Mouse (Mus musculus) lung, embryonic 15.5 days (tissue): ENCODE results near the gene Ppdpf. TPM values are rescaled to one million over a fixed set of nuclear protein-coding genes. Genes with fewer than 3 reads are reported as not detected.

Experiments used
- ATAC-seq: fragments of 200-750 bp; cut with Nextera tagmentation; 2 replicates; pipeline ENCODE4 v1.8.0; 2017; ENCODE audit warnings: moderate number of reproducible peaks, borderline replicate concordance; ENCODE audit not compliant: low FRiP score, low TSS enrichment; ENCODE audit errors: extremely low read depth
- H3K27ac ChIP-seq: fragments of 300-500 bp; sonication (generic); 2 replicates; pipeline ENCODE4 v1.5.1; 2015; ENCODE audit warnings: moderate library complexity, mild to moderate bottlenecking, inconsistent platforms
- H3K27me3 ChIP-seq: fragments of 300-500 bp; sonication (generic); 2 replicates; pipeline ENCODE4 v1.6.1; 2015; ENCODE audit warnings: inconsistent platforms
- H3K36me3 ChIP-seq: fragments of 300-500 bp; sonication (generic); 2 replicates; pipeline ENCODE4 v1.6.1; 2015; ENCODE audit warnings: inconsistent platforms
- H3K4me1 ChIP-seq: fragments of 300-500 bp; sonication (generic); 2 replicates; pipeline ENCODE4 v1.6.1; 2015; ENCODE audit warnings: inconsistent platforms
- H3K4me2 ChIP-seq: fragments of 300-500 bp; sonication (generic); 2 replicates; pipeline ENCODE4 v1.6.1; 2015; ENCODE audit warnings: inconsistent platforms, mild to moderate bottlenecking, moderate library complexity
- H3K4me3 ChIP-seq: fragments of 300-500 bp; sonication (generic); 2 replicates; pipeline ENCODE4 v1.5.1; 2015; ENCODE audit warnings: mild to moderate bottlenecking, inconsistent platforms
- H3K9ac ChIP-seq: fragments of 300-500 bp; sonication (generic); 2 replicates; pipeline ENCODE4 v1.6.1; 2015; ENCODE audit warnings: inconsistent platforms
- H3K9me3 ChIP-seq: fragments of 300-500 bp; sonication (generic); 2 replicates; pipeline ENCODE4 v1.6.1; 2016; ENCODE audit warnings: inconsistent platforms
- WGBS: fragments of 180-500 bp; shearing (Covaris S2); methylation state at CpG from one replicate; pipeline ENCODE4 v1.1.7; 2015; 5-methylcytosine and 5-hydroxymethylcytosine counted together
- polyA plus RNA-seq: library from polyadenylated mRNA; unstranded; fragments of >200 nt; fragmentation: Nextera tagmentation; extraction: Ambion mirVana; gene quantifications from 2 replicates; pipeline ENCODE4 v1.2.1, GENCODE M21; 2015

Gene Ppdpf
- polyA plus RNA-seq, 1 experiment from 2014 or later = 317 TPM

- Histone ChIP-seq H3K36me3 (no peaks in the 10 kb centered on the region), H3K4me1 (no peaks in the 10 kb centered on the region), H3K27ac (no peak overlapping the region), H3K4me3 (no peak overlapping the region), H3K4me2 (no peak overlapping the region), H3K27me3 (no peaks in the 10 kb centered on the region), H3K9me3 (no peaks in the 10 kb centered on the region), H3K9ac (no peak overlapping the region)
- no peak for ATAC-seq
- WGBS = 46% methylated on average over 3 of the region's 3 CpGs
Observed at GRCm38 (mm10) chr2:181201606-181202005, 14.6 kb downstream of the Ppdpf start.

GRCm38 (mm10) chr2:181202422-181202821 is 15.4 kb downstream of the Ppdpf start, which contains the start of gene Ptk6:
Ptk6 (minus strand) TSS chr2:181202789.
- no peaks in the 10 kb centered on the region for H3K27me3 ChIP-seq
- no peak for ATAC-seq
- no peaks in the 10 kb centered on the region for H3K36me3 ChIP-seq
- H3K27ac ChIP-seq = no peak within 1 kb of the TSS
- H3K9me3 ChIP-seq = no peaks in the 10 kb centered on the region
- no peaks in the 10 kb centered on the region for H3K4me1 ChIP-seq
- H3K9ac ChIP-seq = no peak within 1 kb of the TSS
- H3K4me3 ChIP-seq = no peak within 1 kb of the TSS
- 85% methylated on average over 3 of the region's 3 CpGs for WGBS
- no peak within 1 kb of the TSS for H3K4me2 ChIP-seq

GRCm38 (mm10) chr2:181202886-181203285 is 15.8 kb downstream of the Ppdpf start:
- Histone ChIP-seq H3K4me3 (no peak overlapping the region), H3K9me3 (no peaks in the 10 kb centered on the region), H3K27me3 (no peaks in the 10 kb centered on the region), H3K27ac (no peak overlapping the region), H3K4me2 (no peak overlapping the region), H3K4me1 (no peaks in the 10 kb centered on the region), H3K36me3 (no peaks in the 10 kb centered on the region), H3K9ac (no peak overlapping the region)
- 72% methylated on average over 6 of the region's 6 CpGs for WGBS
- ATAC-seq = no peak

GRCm38 (mm10) chr2:181205678-181206077 is 18.6 kb downstream of the Ppdpf start:
- H3K27ac ChIP-seq = no peak overlapping the region
- no peaks in the 10 kb centered on the region for H3K4me1 ChIP-seq
- no peaks in the 10 kb centered on the region for H3K36me3 ChIP-seq
- H3K9me3 ChIP-seq = no peaks in the 10 kb centered on the region
- no peak overlapping the region for H3K9ac ChIP-seq
- WGBS = 68% methylated on average over 5 of the region's 5 CpGs
- no peak overlapping the region for H3K4me3 ChIP-seq
- ATAC-seq = no peak
- H3K27me3 ChIP-seq = 0 out of 2 replicates have a peak, but pooled peaks cover 4% of the 10 kb centered on the region
- H3K4me2 ChIP-seq = no peak overlapping the region

- 61% methylated on average over 9 of the region's 9 CpGs for WGBS
- no peak for ATAC-seq
- Histone ChIP-seq H3K4me2 (no peak overlapping the region), H3K27ac (no peak overlapping the region), H3K4me3 (no peak overlapping the region), H3K9ac (no peak overlapping the region), H3K27me3 (peaks cover 5% of the 10 kb centered on the region; the same call in 1 of the 2 replicates), H3K36me3 (no peaks in the 10 kb centered on the region), H3K4me1 (no peaks in the 10 kb centered on the region), H3K9me3 (no peaks in the 10 kb centered on the region)
Observed at GRCm38 (mm10) chr2:181206118-181206517, 19.1 kb downstream of the Ppdpf start.

GRCm38 (mm10) chr2:181212389-181213020 is 25.5 kb downstream of the Ppdpf start:
- peaks cover 12% of the 10 kb centered on the region for H3K4me1 ChIP-seq
- peaks cover 34% of the 10 kb centered on the region for H3K27me3 ChIP-seq
- no peaks in the 10 kb centered on the region for H3K36me3 ChIP-seq
- ATAC-seq = peak; percentile 37
- peak overlapping the region; percentile 65 for H3K4me2 ChIP-seq
- H3K9ac ChIP-seq = peak overlapping the region; percentile 29; the same call in 1 of the 2 replicates
- H3K9me3 ChIP-seq = no peaks in the 10 kb centered on the region
- 2% methylated on average over 34 of the region's 34 CpGs for WGBS
- peak overlapping the region; percentile 32 for H3K4me3 ChIP-seq
- H3K27ac ChIP-seq = no peak overlapping the region

- H3K27ac ChIP-seq = no peak within 1 kb of the TSS
- ATAC-seq = peak; percentile 81
- H3K36me3 ChIP-seq = no peaks in the 10 kb centered on the region
- H3K9ac ChIP-seq = peak within 1 kb of the TSS; percentile 29; the same call in 1 of the 2 replicates
- peak within 1 kb of the TSS; percentile 32 for H3K4me3 ChIP-seq
- peak within 1 kb of the TSS; percentile 65 for H3K4me2 ChIP-seq
- no peaks in the 10 kb centered on the region for H3K9me3 ChIP-seq
- peaks cover 12% of the 10 kb centered on the region for H3K4me1 ChIP-seq
- WGBS = under 1% methylated on average over 17 of the region's 17 CpGs
- peaks cover 34% of the 10 kb centered on the region for H3K27me3 ChIP-seq
Observed at GRCm38 (mm10) chr2:181213021-181213445, 26.0 kb downstream of the Ppdpf start, which contains the start of gene Srms. Srms (minus strand) TSS chr2:181213185.

GRCm38 (mm10) chr2:181216037-181216436 is 29.0 kb downstream of the Ppdpf start:
- WGBS = 81% methylated on average over 6 of the region's 6 CpGs
- no peak overlapping the region for H3K9ac ChIP-seq
- no peak overlapping the region for H3K27ac ChIP-seq
- H3K36me3 ChIP-seq = no peaks in the 10 kb centered on the region
- H3K9me3 ChIP-seq = no peaks in the 10 kb centered on the region
- no peak overlapping the region for H3K4me3 ChIP-seq
- ATAC-seq = no peak
- peaks cover 33% of the 10 kb centered on the region for H3K4me1 ChIP-seq
- H3K4me2 ChIP-seq = no peak overlapping the region
- peaks cover 30% of the 10 kb centered on the region for H3K27me3 ChIP-seq

GRCm38 (mm10) chr2:181218881-181219485 is 31.9 kb downstream of the Ppdpf start:
- H3K9me3 ChIP-seq = no peaks in the 10 kb centered on the region
- H3K4me1 ChIP-seq = peaks cover 21% of the 10 kb centered on the region
- 53% methylated on average over 5 of the region's 5 CpGs for WGBS
- H3K27ac ChIP-seq = peak overlapping the region; percentile 94
- no peak overlapping the region for H3K9ac ChIP-seq
- no peak overlapping the region; the same call in 1 of the 2 replicates for H3K4me3 ChIP-seq
- peaks cover 3% of the 10 kb centered on the region; the same call in 1 of the 2 replicates for H3K27me3 ChIP-seq
- no peak for ATAC-seq
- peak overlapping the region; percentile 59 for H3K4me2 ChIP-seq
- H3K36me3 ChIP-seq = no peaks in the 10 kb centered on the region

- no peaks in the 10 kb centered on the region for H3K36me3 ChIP-seq
- peak; percentile 96 for ATAC-seq
- H3K9me3 ChIP-seq = no peaks in the 10 kb centered on the region
- peaks cover 21% of the 10 kb centered on the region for H3K4me1 ChIP-seq
- no peaks in the 10 kb centered on the region; the same call in 1 of the 2 replicates for H3K27me3 ChIP-seq
- peak within 1 kb of the TSS; percentile 94 for H3K27ac ChIP-seq
- no peak within 1 kb of the TSS for H3K9ac ChIP-seq
- peak within 1 kb of the TSS; percentile 59 for H3K4me2 ChIP-seq
- WGBS = 3% methylated on average over 25 of the region's 25 CpGs
- H3K4me3 ChIP-seq = peak within 1 kb of the TSS; percentile 29
Observed at GRCm38 (mm10) chr2:181219538-181220216, 32.6 kb downstream of the Ppdpf start, which contains the start of gene Fndc11. Fndc11 (plus strand) TSS chr2:181220013.

GRCm38 (mm10) chr2:181220361-181220760 is 33.3 kb downstream of the Ppdpf start:
- H3K9ac ChIP-seq = no peak overlapping the region
- H3K36me3 ChIP-seq = no peaks in the 10 kb centered on the region
- peak overlapping the region; percentile 94 for H3K27ac ChIP-seq
- no peaks in the 10 kb centered on the region for H3K27me3 ChIP-seq
- peaks cover 21% of the 10 kb centered on the region for H3K4me1 ChIP-seq
- peak overlapping the region; percentile 59 for H3K4me2 ChIP-seq
- H3K9me3 ChIP-seq = no peaks in the 10 kb centered on the region
- WGBS = 27% methylated on average over 2 of the region's 2 CpGs
- no peak for ATAC-seq
- H3K4me3 ChIP-seq = peak overlapping the region; percentile 29
